Mouse (Mus musculus) embryo, embryonic 9.5 days (tissue): ENCODE data around the gene Gsk3a.

Experiments used
- DNase-seq: peaks from one replicate; pipeline ENCODE4 v3.0.0-alpha.2; 2017; ENCODE audit errors: extremely low spot score

Gsk3a gene

DNA sequence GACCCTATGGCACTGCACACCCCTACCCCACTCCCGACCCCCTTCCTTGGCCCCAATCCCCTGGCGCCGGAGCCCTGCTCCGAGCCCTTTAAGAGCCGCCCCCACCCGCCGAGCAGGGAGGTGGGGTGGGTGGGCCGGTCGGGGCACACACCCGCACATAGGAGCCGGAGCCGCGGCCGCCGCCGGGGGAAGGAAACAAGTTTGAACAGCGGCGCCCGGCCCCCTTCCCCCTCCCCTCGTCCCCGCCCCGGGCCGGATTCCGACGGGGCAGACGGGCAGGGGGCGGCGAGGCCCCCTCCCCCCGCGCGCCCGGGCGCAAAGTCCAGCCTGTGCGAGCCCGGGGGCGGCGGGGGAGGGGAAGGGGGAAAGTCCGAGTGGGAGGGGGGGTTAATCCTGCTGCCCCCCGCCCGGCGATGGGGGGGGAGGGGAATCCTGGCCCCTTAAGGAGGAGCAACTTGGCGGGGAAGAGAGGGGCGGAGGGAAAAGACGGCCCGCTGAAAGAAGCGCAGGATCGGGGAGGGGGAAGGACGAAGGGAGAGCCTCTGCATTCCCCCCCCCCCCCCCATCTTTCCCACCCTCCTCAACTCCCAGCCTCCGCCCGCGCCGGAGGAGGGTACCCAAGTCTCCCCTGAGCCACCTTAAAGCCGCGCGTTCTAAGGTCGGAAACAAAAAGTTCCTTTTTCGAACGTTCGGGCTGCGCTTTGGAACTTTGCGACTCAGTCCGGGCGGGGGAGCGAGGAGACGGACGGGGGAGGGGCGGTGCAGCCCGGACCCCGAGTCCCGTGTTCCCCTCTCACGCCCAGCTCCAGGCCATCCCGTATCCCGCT lies 11.9 kb upstream of the Gsk3a start:
- peak; percentile 92 for DNase-seq

- DNase-seq: no peak
Observed at GRCm38 (mm10) chr7:25248846-25249313, 11.2 kb upstream of the Gsk3a start.

DNA sequence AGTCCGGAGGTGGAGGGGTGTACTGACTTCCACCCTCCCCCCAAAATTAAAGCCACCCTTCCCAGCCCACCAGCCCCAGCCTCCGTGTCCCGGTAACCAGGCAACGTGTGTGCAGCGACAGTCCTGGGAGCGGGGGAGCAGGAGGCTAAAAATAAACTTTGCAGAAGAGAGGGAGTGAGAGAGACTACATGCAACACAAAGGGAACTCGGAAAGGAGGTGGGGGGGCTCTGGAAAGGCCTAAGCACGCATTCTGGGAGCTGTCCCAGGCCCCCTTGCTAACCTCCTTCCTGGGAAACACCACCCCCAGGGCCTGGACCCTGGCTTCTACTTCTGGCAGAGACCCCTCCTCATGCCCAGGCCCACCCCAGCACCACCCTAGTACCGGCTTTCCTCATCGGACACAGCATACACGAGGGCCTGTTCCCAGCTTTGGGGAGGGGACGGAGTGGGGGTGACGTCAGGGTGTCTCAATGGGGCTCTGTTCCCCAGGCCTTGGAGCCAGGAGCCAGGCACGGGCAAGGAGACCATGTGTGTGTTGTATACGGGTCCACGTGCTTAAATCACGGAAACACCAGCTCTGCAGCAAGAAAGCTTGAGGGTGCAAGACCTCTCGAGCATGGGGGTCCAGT lies 10.5 kb upstream of the Gsk3a start:
- peak; percentile 57 for DNase-seq

GRCm38 (mm10) chr7:25247498-25247897 lies 9.8 kb upstream of the Gsk3a start:
- no peak for DNase-seq

GRCm38 (mm10) chr7:25246759-25247137 lies 9.1 kb upstream of the Gsk3a start:
- DNase-seq: no peak

- no peak for DNase-seq
Observed at GRCm38 (mm10) chr7:25246079-25246758, 8.6 kb upstream of the Gsk3a start.

DNA sequence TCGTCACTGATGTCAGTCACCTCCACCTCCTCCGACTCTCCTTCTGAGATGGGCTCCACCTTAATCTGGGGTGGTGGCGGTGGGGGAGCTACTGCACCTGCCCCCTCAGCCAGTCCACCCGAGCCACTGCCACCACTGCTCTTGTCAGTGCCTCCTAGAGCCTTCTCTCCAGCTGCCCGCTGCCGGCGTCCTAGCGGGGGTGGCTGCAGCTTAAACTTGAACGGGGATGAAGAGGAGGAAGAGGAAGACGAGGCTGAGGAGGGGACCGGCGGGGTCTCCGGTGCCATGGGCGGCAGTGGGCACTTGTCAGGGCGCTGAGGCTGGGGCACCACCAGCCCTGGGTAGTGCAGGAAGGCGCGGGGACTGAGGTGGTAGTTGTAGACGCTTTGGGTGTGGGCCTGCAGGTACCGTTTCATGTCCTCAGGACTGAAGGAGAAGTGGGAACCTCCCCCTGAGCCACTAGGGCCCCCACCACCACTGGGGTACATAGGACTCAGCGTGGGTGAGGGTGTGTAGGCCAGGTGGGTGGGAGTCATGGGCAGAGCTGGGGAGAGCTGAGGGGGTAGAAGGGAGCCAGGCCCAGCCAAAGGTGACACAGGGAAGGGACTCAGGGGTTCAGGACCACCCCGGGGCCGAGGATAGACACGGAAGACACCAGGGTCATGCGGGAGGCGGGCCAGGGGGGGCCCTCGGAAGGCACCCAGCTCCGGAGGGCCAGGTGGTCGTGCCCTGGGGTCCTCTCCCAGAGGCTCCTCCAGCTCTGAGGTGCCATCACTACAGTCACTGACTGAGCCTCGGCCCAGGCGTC lies 7.1 kb upstream of the Gsk3a start:
- DNase-seq: no peak

- no peak for DNase-seq
Observed at GRCm38 (mm10) chr7:25243361-25243760, 5.7 kb upstream of the Gsk3a start.

DNA sequence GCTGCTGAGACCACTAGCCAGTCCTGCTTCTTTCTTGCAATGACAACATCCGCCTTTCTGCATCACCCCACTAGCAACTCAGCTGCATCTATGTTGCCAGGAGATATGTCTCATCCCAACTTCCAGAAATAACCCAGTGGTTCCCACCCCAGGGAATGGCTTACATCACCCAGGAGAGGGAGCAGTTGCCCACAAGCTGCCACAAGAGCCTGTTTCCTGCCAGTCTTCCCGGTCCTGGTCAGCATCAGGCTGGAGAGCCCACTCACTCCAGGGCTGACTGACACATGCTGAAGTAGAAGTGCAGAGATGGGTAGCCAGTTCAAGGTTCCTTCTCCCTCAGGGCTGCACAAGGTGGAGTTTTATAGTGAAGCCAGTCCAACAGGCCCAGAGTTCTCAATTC lies 3.4 kb upstream of the Gsk3a start:
- peak; percentile 51 for DNase-seq

GRCm38 (mm10) chr7:25240631-25241030 lies 3.0 kb upstream of the Gsk3a start:
- DNase-seq: no peak

DNA sequence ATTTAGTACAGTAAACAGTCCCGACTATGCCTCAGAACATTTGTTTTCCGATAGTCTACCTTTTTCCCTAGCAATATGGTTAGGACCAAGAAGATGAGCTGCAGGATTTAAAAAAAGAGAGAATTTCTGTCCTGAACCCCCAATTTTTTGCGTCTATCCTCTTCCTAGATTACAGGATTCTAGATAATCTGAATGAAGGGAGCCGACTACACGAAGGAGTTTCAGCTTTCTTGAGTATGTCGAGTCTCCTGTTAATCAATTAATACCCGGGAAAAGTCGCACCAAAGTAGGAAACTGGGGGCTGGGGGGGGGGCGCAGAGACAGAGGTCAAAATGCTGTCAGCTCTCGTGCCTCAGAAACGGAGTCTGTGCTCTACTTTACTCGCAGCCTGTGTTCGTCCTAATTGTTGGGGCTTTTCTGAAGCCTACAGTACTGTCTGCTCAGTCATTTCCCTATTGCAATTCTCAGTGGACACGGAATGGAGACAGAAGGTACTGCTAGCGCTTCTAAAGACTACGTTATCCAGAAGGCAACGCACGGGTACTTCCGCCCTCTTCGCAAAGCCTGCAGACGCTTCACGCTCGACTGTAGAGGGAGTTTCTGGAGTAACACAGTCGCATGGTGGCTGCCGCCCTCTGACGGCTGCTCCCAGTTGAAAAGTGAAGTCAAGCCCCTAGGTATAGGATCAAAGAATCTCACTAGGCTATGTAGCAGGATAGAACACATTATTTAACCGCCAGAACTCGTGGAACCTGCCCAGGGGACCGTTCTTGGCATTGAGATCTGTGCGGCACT lies 1.4 kb upstream of the Gsk3a start:
- DNase-seq: peak; percentile 79

- DNase-seq: peak; percentile 97
Observed at GRCm38 (mm10) chr7:25238015-25238706, 510 bp upstream of the Gsk3a start.

- no peak for DNase-seq
Observed at GRCm38 (mm10) chr7:25235526-25235925, 2.1 kb downstream of the Gsk3a start.

- DNase-seq: no peak
Observed at GRCm38 (mm10) chr7:25233061-25233460, 4.6 kb downstream of the Gsk3a start.

- no peak for DNase-seq
Observed at GRCm38 (mm10) chr7:25232101-25232648, 5.5 kb downstream of the Gsk3a start.

GRCm38 (mm10) chr7:25230690-25231285 lies 6.9 kb downstream of the Gsk3a start:
- DNase-seq: no peak

DNA sequence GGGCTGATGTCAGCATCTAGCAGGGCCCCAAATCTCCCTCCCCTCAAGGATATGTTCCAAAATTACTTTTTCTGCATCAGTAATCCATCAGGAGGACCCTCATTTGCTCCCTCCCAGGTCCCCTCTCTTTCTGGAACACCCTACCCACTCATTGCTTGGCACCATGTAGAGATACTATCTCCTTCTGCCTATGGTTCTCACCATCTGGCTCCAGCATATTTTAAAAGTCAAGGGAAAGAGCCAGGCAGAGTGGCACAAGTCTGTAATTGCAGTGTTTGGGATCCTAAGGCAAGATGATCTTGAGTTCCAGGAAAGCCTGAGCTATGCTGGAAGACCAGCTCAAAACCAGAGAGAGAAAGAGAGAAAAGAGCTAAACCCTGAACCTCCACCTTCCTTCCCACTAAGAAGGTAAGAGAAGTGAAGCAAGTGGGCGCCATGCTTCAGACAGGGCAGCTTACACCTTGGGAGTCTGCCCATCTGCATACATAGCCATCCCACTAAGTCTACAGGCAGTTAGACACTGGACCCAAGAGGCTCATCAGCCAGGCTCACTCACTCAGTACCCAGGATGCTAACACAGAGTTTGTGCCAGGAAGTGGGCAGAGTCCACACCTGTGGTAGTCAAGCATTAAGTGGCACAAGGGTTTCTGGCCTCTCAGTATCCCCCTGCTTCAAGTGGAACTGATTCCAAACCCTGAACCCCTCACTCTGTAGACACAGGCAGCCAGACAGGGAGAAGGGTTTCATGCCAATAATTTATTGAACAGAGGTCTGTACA lies 9.9 kb downstream of the Gsk3a start:
- DNase-seq: no peak

DNA sequence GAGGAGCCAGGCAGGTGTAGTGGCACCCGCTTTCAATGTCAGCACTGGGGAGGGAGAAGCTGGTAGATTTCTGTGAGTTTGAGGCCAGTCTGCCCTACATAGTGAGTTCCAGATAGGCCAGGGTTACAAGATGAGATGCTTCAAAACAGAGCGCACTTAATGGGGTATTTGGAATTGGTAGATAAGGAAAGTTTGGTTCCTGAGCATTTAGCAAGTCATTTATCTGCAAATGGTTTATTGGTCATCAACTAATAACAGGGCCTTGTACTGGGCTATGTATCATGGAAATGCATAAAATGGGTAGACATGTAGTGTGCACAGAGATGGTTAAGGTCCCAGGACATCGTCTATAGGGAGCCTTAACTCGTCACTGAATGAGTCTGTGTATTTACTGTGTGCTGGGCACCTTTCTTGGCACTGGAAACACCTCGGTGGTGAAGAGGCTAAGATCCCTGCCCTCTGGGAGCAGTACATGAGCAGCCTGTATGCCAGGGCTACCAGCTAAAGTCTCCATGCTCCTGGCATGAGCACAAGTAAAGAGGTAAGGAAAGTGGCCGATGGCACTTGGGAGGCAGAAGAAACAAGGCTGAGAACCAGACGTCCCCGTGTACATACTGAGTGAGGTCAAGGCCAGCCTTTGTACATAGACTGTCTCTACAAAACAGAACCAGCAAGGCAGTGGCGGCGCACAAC lies 15.2 kb downstream of the Gsk3a start:
- DNase-seq: no peak
